Mouse (Mus musculus) ES-Bruce4 (cell line): ENCODE data around the gene Tshz2. TPM values are rescaled to one million over a fixed set of nuclear protein-coding genes. Genes with fewer than 3 reads are reported as not detected.

Experiments
- H3K27ac ChIP-seq: 2 replicates; pipeline ENCODE4 v1.5.1; 2012; ENCODE audit warnings: low read length, inconsistent platforms; ENCODE audit not compliant: insufficient read depth
- H3K27me3 ChIP-seq: 2 replicates; pipeline ENCODE4 v1.6.1; 2012; ENCODE audit warnings: mild to moderate bottlenecking, low read length, inconsistent platforms; ENCODE audit not compliant: control insufficient read depth, poor library complexity, insufficient read depth, severe bottlenecking
- H3K36me3 ChIP-seq: 2 replicates; pipeline ENCODE4 v1.6.1; 2012; ENCODE audit warnings: inconsistent platforms, mild to moderate bottlenecking, low read length, moderate library complexity; ENCODE audit not compliant: control insufficient read depth, poor library complexity, insufficient read depth, severe bottlenecking
- H3K4me1 ChIP-seq: one replicate; pipeline ENCODE4 v1.8.1; 2011; ENCODE audit warnings: low read length; ENCODE audit not compliant: control insufficient read depth, insufficient read depth
- H3K4me3 ChIP-seq: 2 replicates; pipeline ENCODE4 v1.5.1; 2011; ENCODE audit warnings: low read depth, mild to moderate bottlenecking, low read length
- H3K9ac ChIP-seq: 2 replicates; pipeline ENCODE4 v1.6.1; 2012; ENCODE audit warnings: low read depth, mild to moderate bottlenecking, inconsistent platforms; ENCODE audit not compliant: poor library complexity, severe bottlenecking
- H3K9me3 ChIP-seq: replicated peaks from 2 replicates; pipeline ENCODE4 v1.6.1; 2012; ENCODE audit warnings: mild to moderate bottlenecking, low read length, inconsistent platforms; ENCODE audit not compliant: control insufficient read depth, poor library complexity, insufficient read depth, severe bottlenecking
- CTCF ChIP-seq: IDR thresholded peaks from one replicate; pipeline ENCODE4 v1.8.1; 2011; ENCODE audit warnings: low read depth, low read length
- EP300 ChIP-seq: IDR thresholded peaks from 2 replicates; pipeline ENCODE4 v1.6.1; 2011; ENCODE audit warnings: low read depth, low read length; ENCODE audit not compliant: insufficient read depth
- POLR2A ChIP-seq: IDR thresholded peaks from one replicate; pipeline ENCODE4 v1.8.1; 2011; ENCODE audit warnings: low read length; ENCODE audit not compliant: insufficient read depth
- polyA plus RNA-seq: library from polyadenylated mRNA; stranded (reverse); fragments of >200 nt; gene quantifications from 2 replicates; pipeline ENCODE4 v1.2.4, GENCODE M21; 2011; ENCODE audit warnings: low read depth; ENCODE audit not compliant: missing spikeins, insufficient read depth, insufficient read length

Gene Tshz2
- polyA plus RNA-seq, 1 experiment = 0.24 TPM

GRCm38 (mm10) chr2:170043290-170043689, 410.5 kb downstream of the Tshz2 start:
- peak; percentile 23 for TF ChIP-seq CTCF
- no peak for TF ChIP-seq EP300
- TF ChIP-seq POLR2A = no peak
- Histone ChIP-seq H3K4me3 (no peak overlapping the region; the same call in 1 of the 2 replicates), H3K9me3 (no peaks in the 10 kb centered on the region)

DNA sequence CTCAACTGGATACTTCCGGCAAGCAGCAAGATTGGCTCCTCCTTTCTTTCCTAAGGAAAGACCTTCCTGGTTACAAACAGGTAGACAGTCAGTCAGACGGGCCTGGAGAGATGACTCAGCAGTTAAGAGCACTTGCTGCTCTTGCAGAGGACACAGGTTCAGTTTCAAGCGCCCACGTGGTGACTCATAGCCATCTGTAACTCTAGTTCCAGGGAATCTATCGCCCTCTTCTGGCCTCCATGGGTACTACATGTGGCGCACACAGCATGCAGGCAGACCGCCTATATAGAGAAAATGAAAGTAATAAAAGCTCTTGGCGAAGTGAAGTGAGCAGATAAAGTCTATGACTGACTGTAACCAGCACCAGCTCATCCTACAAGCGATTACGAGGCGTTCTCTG, 413.1 kb downstream of the Tshz2 start:
- no peak overlapping the region for H3K4me3 ChIP-seq
- TF ChIP-seq POLR2A = no peak
- peak; percentile 75 for TF ChIP-seq CTCF
- 0 out of 2 replicates have a peak, but pooled peaks have one; percentile 44 for TF ChIP-seq EP300
- no peaks in the 10 kb centered on the region for H3K9me3 ChIP-seq
- H3K4me1 ChIP-seq = peaks cover 6% of the 10 kb centered on the region
- no peaks in the 10 kb centered on the region for H3K27me3 ChIP-seq
- no peaks in the 10 kb centered on the region for H3K36me3 ChIP-seq
- peak overlapping the region; percentile 75 for H3K27ac ChIP-seq
- H3K9ac ChIP-seq = no peak overlapping the region

More at GRCm38 (mm10) chr2:170043290-170043689, 410.5 kb downstream of the Tshz2 start:
- Histone ChIP-seq H3K36me3 (no peaks in the 10 kb centered on the region), H3K4me1 (peaks cover 3% of the 10 kb centered on the region), H3K27me3 (no peaks in the 10 kb centered on the region), H3K9ac (no peak overlapping the region), H3K27ac (no peak overlapping the region)

DNA sequence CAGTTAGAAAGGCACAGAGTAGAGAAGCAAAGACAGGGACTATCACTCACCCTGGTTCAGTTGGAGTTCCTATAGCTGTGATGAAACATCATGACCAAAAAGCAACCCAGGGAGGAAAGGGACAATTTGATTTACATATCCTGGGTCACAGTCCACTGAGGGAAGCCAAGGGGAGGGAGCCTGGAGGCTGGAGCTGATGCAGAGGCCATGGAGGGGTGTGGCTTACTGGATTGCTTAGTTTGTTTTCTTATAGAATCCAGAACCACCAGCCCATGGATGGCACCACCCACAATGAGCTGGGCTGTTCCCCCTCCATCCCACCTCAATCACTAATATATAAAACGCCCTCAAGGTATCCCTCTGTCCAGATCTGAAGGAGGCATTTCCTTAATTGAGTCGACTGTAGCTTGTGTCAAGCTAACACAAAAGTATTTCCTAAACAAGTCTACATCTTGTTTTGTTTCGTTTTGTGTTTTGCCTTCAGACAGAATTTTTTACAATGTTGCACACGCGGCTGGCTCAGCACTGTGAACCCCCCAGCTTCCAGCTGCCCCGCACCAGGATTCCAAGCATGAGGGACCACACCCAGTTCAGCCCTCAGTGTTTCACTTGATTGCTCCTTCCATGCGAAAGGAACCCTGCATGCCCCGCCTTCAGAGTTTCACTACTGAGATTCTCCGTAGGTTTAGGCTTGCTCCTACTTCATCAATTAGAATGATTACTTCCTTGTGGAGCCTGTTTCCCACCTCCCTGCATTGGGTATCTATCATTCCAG, 413.7 kb downstream of the Tshz2 start:
- no peak overlapping the region for H3K9ac ChIP-seq
- H3K9me3 ChIP-seq = no peaks in the 10 kb centered on the region
- no peak overlapping the region for H3K4me3 ChIP-seq

GRCm38 (mm10) chr2:170048831-170049230, 416.0 kb downstream of the Tshz2 start:
- no peak overlapping the region for H3K27ac ChIP-seq
- TF ChIP-seq CTCF (no peak), EP300 (no peak), POLR2A (no peak)
- no peaks in the 10 kb centered on the region for H3K36me3 ChIP-seq
- H3K27me3 ChIP-seq = no peaks in the 10 kb centered on the region
- peaks cover 6% of the 10 kb centered on the region for H3K4me1 ChIP-seq
- no peaks in the 10 kb centered on the region for H3K9me3 ChIP-seq
- H3K4me3 ChIP-seq = no peak overlapping the region
- no peak overlapping the region for H3K9ac ChIP-seq

More for the DNA sequence above, 413.7 kb downstream of the Tshz2 start:
- Histone ChIP-seq H3K27me3 (no peaks in the 10 kb centered on the region), H3K36me3 (no peaks in the 10 kb centered on the region), H3K4me1 (peaks cover 7% of the 10 kb centered on the region), H3K27ac (peak overlapping the region; percentile 46; the same call in 1 of the 2 replicates)
- no peak for TF ChIP-seq CTCF
- TF ChIP-seq EP300 = 0 out of 2 replicates have a peak, but pooled peaks have one; percentile 35
- TF ChIP-seq POLR2A = no peak

DNA sequence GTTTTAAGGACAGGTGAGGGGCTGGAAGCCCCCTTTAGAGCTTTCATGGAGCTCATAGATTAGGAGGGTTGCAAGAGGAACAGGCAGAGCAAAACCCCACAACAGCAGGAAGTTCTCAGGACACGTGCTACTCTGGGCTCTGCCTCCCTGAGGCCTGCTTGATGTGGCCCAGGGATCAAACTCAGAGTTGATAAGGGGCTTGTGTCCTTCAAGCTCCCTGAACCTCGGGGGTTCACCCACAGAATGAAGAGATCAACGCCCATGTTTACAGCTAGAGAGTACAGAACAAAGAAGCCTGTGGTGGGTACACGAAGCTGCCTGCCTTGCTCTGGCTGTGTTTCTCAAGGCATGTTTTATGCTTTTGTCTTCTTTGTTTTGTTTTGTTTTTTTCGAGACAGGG, 417.8 kb downstream of the Tshz2 start:
- H3K27ac ChIP-seq = no peak overlapping the region
- H3K36me3 ChIP-seq = no peaks in the 10 kb centered on the region
- no peak overlapping the region for H3K9ac ChIP-seq
- H3K27me3 ChIP-seq = no peaks in the 10 kb centered on the region
- peaks cover 6% of the 10 kb centered on the region for H3K4me1 ChIP-seq
- TF ChIP-seq CTCF = no peak
- H3K4me3 ChIP-seq = no peak overlapping the region
- no peaks in the 10 kb centered on the region for H3K9me3 ChIP-seq

GRCm38 (mm10) chr2:170051441-170051840, 418.6 kb downstream of the Tshz2 start:
- Histone ChIP-seq H3K27ac (no peak overlapping the region), H3K36me3 (no peaks in the 10 kb centered on the region)

More at GRCm38 (mm10) chr2:170051441-170051840, 418.6 kb downstream of the Tshz2 start:
- TF ChIP-seq POLR2A (no peak), CTCF (no peak), EP300 (no peak)
- Histone ChIP-seq H3K4me3 (no peak overlapping the region), H3K9ac (no peak overlapping the region), H3K9me3 (no peaks in the 10 kb centered on the region), H3K4me1 (peaks cover 5% of the 10 kb centered on the region), H3K27me3 (no peaks in the 10 kb centered on the region)
